In the genomic region with DNA sequence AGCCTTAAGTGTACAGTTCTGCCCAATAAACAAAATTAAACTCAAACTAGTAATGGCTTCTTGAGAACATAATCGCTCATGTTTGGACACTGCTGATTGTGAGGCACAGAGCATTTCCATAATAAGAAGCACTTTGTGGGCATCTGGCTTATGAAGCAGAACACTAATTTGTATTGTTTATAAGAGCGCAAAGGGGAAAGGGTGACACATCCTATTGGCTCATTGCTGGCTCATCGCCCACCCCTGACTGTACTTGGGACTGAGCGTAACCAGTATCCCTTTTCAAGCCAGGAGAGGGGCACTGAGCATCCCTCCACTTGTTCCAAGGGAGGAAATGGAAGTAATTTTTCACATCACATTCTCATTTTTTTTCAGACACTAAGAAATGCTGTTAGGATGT, we compare ENCODE assay signal across 13 mouse cellular contexts.
DNase-seq lines count a peak whose midpoint lies in the region; ATAC-seq lines count a peak whose summit lies in the region.
"Had no signal": no experiment of that assay in that cellular context is flagged by ENCODE, and none has a peak within 500 bp of the region (broad histone marks: within the 10 kb centered on the region; RNA-seq: fewer than 3 reads in every experiment).

No protein-coding gene starts in this region.

- no peak for ATAC-seq in activated CD4-positive, CD25-positive, alpha-beta regulatory T cell, adult 4 months
- ATAC-seq: hindbrain, postnatal 0 days; midbrain, embryonic 13.5 days had no signal

- DNase-seq in frontal cortex, adult 2 months (ENCODE audit: extremely low spot score in 1 of 2, low spot score in 1 of 2): peak; percentile 10 to 21
- DNase-seq in frontal cortex, postnatal 10 days (ENCODE audit: low spot score in 2 of 2): no peak
- peak; percentile 16 for DNase-seq in lung, postnatal 14 days
- no peak for DNase-seq in lung, postnatal 36 days
- DNase-seq in cerebellum, adult 9-11 months: peak; percentile 24
- DNase-seq in left cerebral cortex, adult 8-10 months (ENCODE audit: low spot score in 2 of 2): peak; percentile 11 to 62
- no peak for DNase-seq in thymus, postnatal 4 days
- DNase-seq: heart, postnatal 10 days; kidney, adult 2 months; thymus, postnatal 25 days had no signal

Comparison
In these comparisons a context has a peak if more than half of its experiments do, and no peak if none do; other contexts are left out.
1. DNase-seq: peak in frontal cortex, adult 2 months (2 of 2), lung, postnatal 14 days (single experiment), cerebellum, adult 9-11 months (single experiment) and left cerebral cortex, adult 8-10 months (2 of 2); none in frontal cortex, postnatal 10 days (0 of 2), lung, postnatal 36 days (single experiment) and thymus, postnatal 4 days (single experiment).